Mouse (Mus musculus): ENCODE data around the gene Vat1. TPM values are rescaled to one million over a fixed set of nuclear protein-coding genes. Genes with fewer than 3 reads are reported as not detected.
"Not testable (repeated sequence)": the region's sequence is repeated elsewhere in the genome, so short reads cannot be mapped to it uniquely, and the experiment has no call there.

Vat1 gene
- total RNA-seq, 2 experiments from 2014 or later, result 5.2 to 7.3 TPM

DNA sequence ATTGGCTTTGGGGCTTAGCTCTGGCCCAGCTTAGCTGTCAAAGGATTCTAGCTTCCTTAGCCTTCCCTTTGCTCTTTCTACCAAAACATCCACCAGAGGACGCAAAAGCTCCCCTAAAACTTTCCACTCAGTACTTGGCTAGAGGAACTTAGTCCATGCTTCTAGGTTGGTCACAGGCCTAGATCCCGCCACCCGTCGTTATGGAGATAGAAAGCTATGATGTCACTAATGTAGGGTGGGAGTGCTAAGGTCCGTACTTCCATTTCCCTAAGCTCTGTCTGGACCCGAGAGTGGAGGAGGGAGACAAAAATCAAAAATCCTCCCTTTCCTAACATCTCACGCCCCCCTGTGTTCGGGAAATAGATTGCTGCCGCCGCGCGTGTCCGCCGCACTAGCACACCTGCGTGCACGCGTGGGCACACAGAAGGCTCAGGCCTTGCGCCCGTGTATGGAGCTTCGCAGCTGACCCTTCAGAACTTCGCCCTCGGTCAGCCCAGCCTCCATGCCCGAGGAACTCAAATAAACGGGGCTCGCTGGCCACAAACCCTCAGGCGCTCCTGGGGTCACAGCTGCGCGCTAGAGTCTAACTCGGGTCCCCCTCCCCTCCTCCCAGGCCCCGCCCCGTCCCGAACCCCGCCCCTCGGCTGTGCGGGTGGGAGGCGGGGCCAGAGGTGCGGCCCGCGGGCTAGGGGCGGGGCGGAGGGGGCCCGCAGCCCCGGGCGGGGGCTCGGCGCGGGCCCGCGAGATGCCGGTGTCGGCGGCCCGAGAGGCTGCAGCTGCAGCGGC is 1.6 kb upstream of the Vat1 start:
- ATAC-seq (ENCODE audit: poor library complexity, severe bottlenecking), result peak; percentile 27

DNA sequence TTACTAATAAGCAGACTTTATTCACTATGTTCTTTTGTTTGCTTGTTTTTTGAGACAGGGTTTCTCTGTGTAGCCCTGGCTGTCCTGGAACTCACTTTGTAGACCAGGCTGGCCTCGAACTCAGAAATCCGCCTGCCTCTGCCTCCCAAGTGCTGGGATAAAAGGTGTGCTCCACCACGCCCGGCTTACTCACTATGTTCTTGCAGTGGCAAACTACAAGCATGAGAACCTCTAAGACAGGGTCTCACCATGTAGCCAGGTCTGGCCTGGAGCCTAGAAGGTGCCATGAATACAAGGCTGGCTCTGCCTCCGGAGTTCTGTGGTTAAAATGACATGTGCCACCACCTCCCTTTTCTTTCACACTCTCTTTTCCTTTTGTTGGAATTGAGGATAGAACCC is 521 bp upstream of the Vat1 start:
- ATAC-seq (ENCODE audit: poor library complexity, severe bottlenecking), result not testable (repeated sequence)

DNA sequence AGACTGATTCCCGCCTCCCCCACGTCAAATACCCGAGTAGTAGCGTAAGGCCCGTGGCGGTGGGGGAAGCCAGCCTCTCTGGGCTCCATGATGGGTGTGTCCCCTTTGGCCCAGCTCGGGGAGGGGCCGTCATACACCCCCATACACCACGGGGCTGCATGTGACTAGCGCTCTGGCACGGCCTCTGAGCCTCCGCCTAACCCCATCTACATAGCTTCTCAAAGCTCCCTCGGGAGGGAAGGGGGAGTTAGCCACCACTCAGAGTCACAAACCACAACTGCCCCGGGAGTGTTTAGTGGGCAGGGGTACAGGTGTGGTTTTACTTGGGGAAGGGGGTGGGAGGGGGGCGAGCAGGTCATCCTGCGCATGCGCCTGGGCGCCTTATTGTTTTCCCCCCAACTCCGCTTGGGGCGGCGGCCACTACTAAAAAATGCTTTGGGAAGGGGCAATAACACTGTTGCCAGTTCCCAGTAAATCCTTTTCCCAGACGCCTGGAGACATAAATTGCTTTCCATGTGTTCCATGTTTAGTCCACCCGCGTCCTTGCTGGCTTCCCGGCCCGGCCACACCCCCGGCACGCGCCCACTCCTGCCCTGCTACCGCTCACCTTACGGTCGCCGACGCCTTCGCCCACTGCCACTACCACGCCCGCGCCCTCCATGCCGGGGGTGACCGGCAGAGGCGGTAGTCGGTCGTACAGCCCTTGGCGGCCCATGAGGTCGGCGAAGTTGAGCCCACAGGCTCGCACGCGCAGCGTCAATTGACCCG is 745 bp downstream of the Vat1 start:
- peak; percentile 21 for ATAC-seq (ENCODE audit: poor library complexity, severe bottlenecking)

DNA sequence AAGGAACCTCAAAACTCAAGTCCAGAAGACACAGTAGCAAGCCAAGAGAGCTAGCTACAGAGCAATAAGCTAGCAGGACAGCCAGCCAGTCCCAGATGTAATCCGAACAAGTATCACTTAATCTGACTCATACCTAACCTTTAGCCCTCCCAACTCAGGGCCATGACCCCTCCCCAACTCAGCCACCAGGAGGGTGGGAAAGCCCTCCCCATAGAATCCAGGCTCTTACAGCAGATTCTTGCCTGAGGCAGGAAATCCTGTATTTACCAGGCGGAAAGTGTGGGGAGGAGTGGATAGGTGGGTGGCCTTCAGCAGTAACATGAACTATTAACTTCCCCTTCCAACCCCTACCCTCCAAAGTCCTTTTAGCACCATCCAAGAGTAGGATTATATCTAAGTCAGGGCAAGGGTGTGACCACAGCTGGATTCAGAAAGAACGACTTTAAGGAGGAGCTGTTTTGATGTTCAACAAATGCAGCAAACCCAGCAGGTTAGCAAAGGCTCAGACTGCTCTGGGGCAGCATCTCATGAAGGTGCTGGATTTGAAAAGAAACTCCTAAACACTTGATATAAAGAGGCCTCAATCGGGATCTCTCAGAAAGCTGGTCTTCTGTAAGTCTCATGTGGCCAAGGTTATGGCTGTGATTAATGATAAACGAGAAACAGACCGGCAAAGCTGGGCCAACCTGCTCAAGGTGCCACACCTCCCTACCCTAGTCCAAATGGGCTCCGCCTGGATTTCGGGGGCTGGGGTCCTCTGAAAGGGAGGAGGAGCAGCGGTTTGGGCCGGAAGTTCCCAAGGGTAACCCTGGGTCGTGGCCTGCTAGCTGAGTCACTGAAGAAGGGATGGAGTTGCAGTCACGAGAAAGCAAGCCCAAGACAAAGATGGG is 1.6 kb downstream of the Vat1 start, which contains the start of gene Rnd2:
Rnd2 (plus strand) TSS at position 789 of the 890 bp plus-strand sequence.
- ATAC-seq (ENCODE audit: poor library complexity, severe bottlenecking), result no peak

DNA sequence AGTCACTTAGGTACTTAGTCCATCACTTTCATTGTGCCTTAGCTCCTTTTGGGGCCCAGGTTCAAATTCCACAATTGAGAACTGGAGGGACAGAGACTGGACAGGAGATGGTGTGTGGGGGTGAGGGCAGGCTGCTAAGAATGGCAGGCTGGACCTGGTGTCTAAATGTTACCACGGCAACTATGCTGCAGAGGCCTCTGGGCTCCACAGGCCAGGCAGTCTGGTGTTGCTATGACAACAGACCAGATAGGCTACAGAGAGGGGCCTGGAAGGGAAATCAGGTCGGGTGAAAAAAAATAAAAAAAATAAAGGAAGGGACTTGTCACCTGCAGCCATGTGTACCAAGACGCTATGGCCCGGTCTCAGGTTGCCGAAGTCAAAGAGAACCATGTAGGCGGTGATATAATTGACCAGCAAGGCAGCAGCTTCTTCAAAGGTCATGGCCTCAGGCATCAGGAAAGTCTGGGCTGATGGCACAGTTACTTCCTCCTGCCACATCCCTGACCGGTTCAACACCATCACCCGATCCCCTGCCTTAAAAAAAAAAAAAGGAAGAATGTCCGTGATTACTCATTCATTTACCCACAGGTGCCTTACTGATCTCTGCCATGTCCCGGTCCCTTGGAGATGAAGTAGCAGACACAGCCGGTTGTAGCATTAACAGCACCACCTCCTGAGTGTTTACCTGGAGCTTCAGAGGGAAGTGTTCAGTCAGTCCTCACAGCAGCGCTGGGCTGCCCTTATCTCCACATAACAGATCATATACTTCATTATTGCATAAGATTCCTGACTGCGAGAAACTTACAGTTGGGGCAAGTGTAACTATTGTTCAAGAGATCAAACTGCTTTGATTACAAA is 3.2 kb downstream of the Vat1 start:
- peak; percentile 53 for ATAC-seq (ENCODE audit: poor library complexity, severe bottlenecking)

DNA sequence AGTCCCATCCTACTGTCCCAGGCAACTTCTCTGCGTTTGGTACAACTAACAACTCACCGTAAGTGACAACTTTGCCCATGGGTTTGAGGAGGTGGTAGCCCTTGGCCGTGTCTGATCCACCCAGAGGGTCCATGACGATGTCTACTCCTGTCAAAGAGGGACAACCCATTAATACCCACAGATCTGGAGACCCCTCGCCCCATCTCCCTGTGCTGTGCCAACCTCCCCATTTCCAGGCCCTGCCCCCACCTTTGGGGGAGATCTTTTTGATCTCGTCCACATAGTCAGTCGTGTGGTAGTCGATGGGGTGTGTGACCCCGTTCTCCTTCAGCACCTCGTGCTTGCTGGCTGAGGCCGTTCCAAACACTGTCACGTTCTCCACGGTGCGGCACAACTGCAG is 3.9 kb downstream of the Vat1 start:
- no peak for ATAC-seq (ENCODE audit: poor library complexity, severe bottlenecking)

DNA sequence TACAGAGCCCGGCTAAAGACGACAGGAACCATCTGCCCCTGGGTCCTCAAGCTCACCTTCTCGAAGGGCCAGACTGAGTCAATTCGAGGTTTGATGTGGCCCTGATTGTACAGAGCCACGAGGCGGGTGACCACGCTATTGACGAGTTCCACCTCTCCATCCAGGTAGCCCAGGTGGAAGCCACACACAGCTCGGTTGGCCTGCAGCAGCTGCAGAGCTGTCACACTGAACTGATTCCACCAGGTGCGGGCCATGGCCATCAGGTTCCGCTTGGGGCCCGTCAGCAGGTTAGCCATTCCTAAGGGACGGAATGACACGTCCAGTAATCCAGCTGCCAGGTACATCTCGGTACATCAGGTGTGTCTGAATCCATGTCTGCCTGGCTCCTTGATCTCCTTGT is 5.7 kb downstream of the Vat1 start:
- ATAC-seq (ENCODE audit: poor library complexity, severe bottlenecking), result no peak

DNA sequence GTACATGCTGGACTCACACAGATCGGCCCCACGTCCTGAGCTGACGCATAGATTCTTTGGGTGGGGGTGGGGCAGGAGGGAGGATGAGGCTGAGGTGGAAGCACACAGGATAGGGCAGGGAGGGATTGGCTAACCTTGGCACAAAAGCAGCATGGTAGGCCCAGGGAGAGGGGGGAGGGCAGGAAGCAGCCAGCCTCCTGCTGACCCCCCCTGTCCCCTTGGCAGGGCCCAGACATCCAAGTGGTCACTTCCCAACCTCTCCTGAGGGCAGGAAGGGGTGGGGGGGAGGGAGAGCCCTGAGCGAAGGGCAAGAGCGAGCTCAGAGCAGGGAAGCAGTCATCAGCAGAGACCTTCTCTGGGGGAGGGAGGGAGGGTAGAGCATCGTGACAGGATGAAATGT is 6.3 kb downstream of the Vat1 start:
- no peak for ATAC-seq (ENCODE audit: poor library complexity, severe bottlenecking)

DNA sequence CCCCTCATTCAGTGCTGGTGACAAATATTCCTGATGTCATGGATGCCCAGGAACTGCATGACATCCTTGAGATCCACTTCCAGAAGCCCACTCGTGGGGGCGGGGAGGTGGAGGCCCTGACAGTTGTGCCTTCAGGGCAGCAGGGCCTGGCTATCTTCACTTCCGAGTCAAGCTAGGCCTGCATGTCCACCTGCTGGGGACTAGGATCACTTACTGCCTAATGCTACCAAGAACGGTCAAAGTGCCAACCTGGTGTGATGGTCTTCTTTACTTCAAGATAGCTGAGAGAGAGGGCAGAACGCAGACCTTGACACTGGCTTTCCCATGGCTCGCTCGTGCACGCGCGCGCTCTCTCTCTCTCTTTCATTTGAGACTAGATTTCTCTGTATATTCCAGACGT is 7.8 kb downstream of the Vat1 start:
- no peak for ATAC-seq (ENCODE audit: poor library complexity, severe bottlenecking)

DNA sequence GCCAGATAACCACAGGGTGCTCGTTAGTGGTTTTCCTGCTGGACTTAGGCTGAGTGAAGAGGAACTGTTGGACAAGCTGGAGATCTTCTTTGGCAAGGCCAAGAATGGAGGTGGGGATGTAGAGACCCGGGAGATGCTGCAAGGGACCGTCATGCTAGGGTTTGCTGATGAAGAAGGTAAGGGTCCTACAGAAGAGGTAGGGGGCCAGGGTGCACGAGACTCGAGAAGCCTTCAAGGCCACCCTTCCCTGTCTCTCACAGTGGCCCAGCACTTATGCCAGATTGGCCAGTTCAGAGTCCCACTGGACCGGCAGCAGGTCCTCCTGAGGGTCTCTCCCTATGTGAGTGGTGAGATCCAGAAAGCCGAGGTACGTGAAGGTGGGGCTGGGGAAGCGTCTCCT is 8.4 kb downstream of the Vat1 start:
- ATAC-seq (ENCODE audit: poor library complexity, severe bottlenecking), result no peak

DNA sequence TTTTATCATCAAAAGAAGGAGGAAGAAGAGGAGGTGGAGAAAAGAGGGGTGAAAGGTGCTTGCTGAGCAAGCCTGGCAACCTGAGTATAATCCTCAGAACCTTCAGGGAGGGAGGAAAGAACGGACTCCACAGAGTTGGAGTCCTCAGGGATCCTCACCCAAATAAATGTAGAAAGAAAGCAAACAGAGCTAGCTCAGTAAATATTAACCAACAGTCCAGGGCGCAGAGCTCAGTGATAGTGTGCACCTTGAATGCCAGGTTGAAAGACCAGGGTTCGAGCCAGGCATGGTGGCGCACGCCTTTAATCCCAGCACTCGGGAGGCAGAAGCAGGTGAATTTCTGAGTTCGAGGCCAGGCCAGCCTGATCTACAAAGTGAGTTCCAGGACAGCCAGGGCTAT is 10.4 kb downstream of the Vat1 start:
- no peak for ATAC-seq (ENCODE audit: poor library complexity, severe bottlenecking)

DNA sequence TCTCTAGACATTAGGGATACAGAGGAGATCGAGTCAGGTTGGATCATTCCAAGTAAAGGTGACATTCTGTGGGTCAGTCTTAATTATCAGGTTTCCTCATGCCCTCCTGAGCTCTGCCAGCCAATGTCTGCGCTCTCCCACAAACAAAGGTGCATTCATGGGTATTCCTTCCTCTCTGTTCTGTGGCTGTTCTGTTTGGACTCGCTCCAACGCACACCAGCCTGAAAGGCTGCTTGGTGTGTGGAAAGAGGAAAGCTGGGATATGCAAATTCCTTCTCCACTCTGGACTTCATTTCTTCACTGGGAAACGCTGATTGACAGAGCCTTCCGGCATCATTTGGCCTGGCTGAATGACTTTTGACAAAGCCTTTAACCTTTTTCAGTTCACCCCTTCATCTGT is 11.3 kb downstream of the Vat1 start:
- ATAC-seq (ENCODE audit: poor library complexity, severe bottlenecking), result no peak

DNA sequence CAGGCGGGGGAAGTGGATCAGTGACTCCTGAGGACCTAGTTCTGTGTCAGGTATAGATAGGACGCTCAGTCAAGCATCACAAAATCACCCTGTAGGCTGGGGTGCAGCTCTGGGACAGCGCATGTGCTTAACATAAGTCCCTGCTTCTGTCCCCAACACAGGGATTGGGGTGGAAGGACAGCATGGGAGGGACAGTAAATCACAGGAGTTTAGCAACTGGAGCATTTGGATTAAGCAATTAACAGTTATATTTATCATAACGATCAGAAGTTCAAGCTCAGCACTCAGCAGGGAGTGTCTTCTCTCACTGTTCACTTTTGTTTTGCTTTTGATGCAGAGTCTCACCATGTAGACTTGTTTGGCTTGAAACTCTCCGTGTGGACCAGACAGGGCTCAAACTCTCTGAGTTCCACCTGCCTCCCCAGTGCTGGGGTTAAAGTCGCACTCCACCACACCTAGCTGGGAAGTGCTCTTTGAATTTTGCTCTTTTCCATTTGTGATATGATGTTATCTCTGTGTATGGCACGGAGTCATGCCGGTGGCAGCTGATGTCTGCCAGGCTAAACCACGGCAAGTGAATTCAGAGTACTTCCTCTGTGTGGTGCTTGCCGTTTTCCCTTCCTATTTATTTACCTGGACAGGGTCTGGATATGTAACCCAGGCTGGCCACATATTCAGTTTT is 13.8 kb downstream of the Vat1 start:
- ATAC-seq (ENCODE audit: poor library complexity, severe bottlenecking), result no peak

DNA sequence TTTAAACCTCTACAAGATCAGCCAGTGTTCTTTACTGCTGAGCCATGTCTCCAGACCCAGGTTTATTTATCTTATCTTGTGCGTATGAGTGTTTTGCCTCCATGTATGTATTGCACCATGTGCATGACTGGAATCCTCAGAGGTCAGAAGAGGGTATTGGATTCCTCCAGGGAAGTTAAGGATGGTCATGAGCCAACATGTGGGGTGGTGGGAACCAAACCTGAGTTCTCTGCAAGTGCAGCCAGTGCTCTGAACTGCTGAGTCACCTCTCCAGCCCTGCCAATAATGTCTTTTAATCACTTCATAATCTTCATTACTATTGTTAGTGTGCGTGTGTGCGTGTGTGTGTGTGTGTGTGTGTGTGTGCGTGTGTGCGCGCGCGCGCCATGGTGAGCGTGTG is 14.5 kb downstream of the Vat1 start:
- ATAC-seq (ENCODE audit: poor library complexity, severe bottlenecking), result no peak

DNA sequence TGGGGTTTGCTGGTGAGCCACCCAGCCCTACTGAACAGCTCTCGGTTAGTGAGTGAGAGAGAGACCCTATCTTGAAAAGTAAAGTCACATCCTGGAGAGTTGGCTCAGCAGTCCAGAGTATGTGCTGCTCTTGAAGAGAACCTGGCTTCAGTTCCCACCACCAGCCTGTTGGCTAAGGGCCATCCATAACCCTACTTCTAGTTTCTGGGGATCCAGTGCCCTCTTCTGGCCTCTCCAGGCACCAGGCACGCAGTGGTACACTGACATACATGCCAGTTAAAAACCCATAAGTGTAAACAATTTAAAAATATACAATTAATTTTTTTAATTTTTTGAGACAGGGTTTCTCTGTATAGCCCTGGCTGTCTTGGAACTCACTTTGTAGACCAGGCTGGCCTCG is 15.6 kb downstream of the Vat1 start:
- peak; percentile 34 for ATAC-seq (ENCODE audit: poor library complexity, severe bottlenecking)

DNA sequence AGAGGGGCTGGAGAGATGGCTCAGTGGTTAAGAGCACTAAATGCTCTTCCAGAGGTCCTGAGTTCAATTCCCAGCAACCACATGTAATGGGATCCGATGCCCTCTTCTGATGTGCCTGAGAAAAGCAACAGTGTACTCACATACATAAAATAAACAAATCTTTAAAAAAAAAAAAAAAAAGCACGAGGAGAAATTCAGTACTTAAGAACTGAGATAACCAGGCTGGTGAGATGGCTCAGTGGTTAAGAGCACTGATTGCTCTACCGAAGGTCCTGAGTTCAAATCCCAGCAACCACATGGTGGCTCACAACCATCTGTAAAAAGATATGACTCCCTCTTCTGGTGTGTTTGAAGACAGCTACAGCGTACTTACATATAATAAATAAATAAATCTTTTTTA is 16.4 kb downstream of the Vat1 start:
- not testable (repeated sequence) for ATAC-seq (ENCODE audit: poor library complexity, severe bottlenecking)

DNA sequence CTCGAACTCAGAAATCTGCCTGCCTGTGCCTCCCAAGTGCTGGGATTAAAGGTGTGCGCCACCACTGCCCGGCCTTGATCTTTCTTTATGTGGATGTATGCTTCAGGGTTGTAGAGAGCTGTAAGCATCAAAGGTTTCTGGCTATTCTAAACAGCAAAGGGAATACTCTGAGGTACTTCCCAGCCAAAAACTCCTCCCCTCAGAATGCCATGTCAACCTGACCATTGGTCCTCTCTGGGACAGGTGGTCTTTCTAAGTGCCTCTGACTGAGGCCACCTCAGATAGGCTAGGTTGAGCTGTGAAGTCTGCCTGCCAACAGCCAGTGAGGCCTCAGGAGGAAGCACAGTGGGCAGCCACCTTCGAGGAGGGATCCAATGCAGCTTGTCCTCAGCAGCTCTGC is 17.1 kb downstream of the Vat1 start:
- ATAC-seq (ENCODE audit: poor library complexity, severe bottlenecking), result peak; percentile 19; the same call in 1 of the 2 replicates

DNA sequence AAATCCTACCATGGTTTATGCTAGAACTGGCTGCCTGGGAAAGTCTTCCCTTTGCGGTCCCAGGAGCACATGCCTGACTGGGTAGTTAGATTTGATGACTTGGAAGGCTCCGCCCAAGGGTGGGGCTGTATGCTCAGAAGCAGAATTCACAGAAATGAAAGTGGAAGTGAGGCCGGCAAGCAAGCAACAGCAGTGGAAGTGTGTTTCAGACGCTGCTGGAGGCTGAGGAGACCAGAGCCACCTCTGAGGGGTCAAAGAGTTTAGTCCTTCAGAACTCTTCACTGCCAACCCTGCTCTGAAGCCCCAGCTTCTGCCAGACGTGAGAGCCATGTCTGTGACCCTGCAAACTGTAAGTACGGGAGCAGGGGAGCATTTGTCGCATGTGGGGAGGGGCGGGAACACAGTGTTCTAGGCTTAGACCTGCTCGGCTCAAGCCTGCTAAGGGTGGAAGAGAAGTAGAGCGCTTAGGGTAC is 17.7 kb downstream of the Vat1 start, which contains the start of gene Ifi35:
Ifi35 (plus strand) TSS at position 134 of the 473 bp plus-strand sequence.
- ATAC-seq (ENCODE audit: poor library complexity, severe bottlenecking), result peak; percentile 97

DNA sequence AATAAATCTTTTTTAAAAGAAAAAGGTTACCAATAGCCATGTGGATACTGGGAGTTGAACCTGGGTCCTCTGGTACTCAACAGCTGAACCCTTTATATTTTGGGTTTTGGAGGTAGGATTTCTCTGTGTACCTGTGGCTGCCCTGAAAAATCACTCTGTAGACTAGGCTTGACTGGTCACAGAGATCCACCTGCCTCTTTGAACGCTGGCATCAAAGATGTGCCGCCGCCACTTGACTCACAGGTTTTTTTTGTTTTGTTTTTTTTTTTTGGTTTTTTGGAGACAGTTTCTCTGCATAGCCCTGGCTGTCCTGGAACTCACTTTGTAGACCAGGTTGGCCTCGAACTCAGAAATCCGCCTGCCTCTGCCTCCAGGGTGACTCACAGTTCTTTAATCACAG is 18.2 kb downstream of the Vat1 start:
- no peak for ATAC-seq (ENCODE audit: poor library complexity, severe bottlenecking)
